Mouse (Mus musculus) lung, postnatal 14 days (tissue): Measurements from ENCODE around the gene Astn2.

Experiments used
- DNase-seq: peaks from one replicate; pipeline ENCODE4 v3.0.0; 2021

Gene Astn2

GRCm38 (mm10) chr4:65506870-65507269 lies 897.5 kb downstream of the Astn2 start:
- no peak for DNase-seq

GRCm38 (mm10) chr4:65496463-65496834 lies 908.0 kb downstream of the Astn2 start:
- peak; percentile 86 for DNase-seq

- no peak for DNase-seq
These were observed 908.5 kb downstream of the Astn2 start for GRCm38 (mm10) chr4:65495705-65496462.

GRCm38 (mm10) chr4:65491541-65491940 lies 912.9 kb downstream of the Astn2 start:
- no peak for DNase-seq

GRCm38 (mm10) chr4:65489711-65490110 lies 914.7 kb downstream of the Astn2 start:
- DNase-seq = no peak

GRCm38 (mm10) chr4:65481632-65482031 lies 922.8 kb downstream of the Astn2 start:
- DNase-seq = peak; percentile 2

GRCm38 (mm10) chr4:65477106-65477505 lies 927.3 kb downstream of the Astn2 start:
- DNase-seq = peak; percentile 44

- DNase-seq = no peak
These were observed 928.4 kb downstream of the Astn2 start for GRCm38 (mm10) chr4:65475925-65476560.

- no peak for DNase-seq
These were observed 931.3 kb downstream of the Astn2 start for GRCm38 (mm10) chr4:65473141-65473540.

GRCm38 (mm10) chr4:65449171-65449570 lies 955.2 kb downstream of the Astn2 start:
- peak; percentile 4 for DNase-seq

- DNase-seq = no peak
These were observed 962.7 kb downstream of the Astn2 start for GRCm38 (mm10) chr4:65441746-65442145.

GRCm38 (mm10) chr4:65430804-65431203 lies 973.6 kb downstream of the Astn2 start:
- no peak for DNase-seq

- no peak for DNase-seq
These were observed 976.9 kb downstream of the Astn2 start for GRCm38 (mm10) chr4:65427480-65427879.

- peak; percentile 20 for DNase-seq
These were observed 978.0 kb downstream of the Astn2 start for GRCm38 (mm10) chr4:65426437-65426836.

- DNase-seq = no peak
These were observed 981.3 kb downstream of the Astn2 start for GRCm38 (mm10) chr4:65423068-65423625.

- DNase-seq = no peak
These were observed 983.1 kb downstream of the Astn2 start for GRCm38 (mm10) chr4:65421272-65421671.

- DNase-seq = peak; percentile 69
These were observed 983.9 kb downstream of the Astn2 start for GRCm38 (mm10) chr4:65420511-65420931.

GRCm38 (mm10) chr4:65415507-65415906 lies 988.9 kb downstream of the Astn2 start:
- no peak for DNase-seq

GRCm38 (mm10) chr4:65402836-65403634 lies 1001.4 kb downstream of the Astn2 start:
- DNase-seq = peak; percentile 17

GRCm38 (mm10) chr4:65402286-65402685 lies 1002.1 kb downstream of the Astn2 start:
- DNase-seq = no peak

- peak; percentile 34 for DNase-seq
These were observed 1005.0 kb downstream of the Astn2 start for GRCm38 (mm10) chr4:65399457-65399856.

GRCm38 (mm10) chr4:65396806-65397205 lies 1007.6 kb downstream of the Astn2 start:
- DNase-seq = no peak

- DNase-seq = no peak
These were observed 1013.4 kb downstream of the Astn2 start for GRCm38 (mm10) chr4:65391001-65391400.
